Mouse (Mus musculus): Measurements from ENCODE around the gene Islr. TPM values are rescaled to one million over a fixed set of nuclear protein-coding genes. Genes with fewer than 3 reads are reported as not detected.

The Islr gene
- polyA plus RNA-seq, 1 experiment from 2014 or later: 216 TPM

DNA sequence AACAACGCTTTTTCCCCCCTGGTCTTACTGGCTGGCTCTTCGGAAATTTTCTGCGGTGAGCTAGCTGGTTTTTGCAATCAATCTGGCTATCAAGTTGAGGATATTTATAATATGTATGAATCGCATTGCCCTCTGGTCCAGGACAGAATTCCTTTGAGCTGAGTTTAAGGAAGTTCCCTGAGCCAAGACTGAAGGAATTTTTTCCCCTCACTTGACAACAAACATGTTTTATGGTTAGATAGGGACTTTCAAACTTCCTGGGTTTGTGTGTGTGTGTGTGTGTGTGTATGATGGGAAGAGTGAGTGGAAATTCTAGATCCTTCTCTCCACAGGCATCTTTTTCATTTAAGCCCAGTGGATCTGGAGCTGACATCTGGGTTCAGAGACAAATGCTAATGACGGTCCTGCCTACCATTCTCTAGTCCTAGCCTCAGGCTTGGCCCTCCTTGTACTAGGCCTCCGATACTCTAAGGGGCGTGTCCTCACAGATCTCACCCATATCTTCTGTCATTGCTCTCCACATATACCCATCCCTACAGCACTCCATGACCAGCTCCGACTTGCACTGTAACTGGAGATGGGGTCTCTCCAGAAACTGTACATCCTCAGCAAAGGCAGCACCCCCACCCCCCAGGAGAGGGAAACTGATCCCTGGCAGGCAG, 10.5 kb upstream of the Islr start:
- no peak overlapping the region for H3K4me2 ChIP-seq
- H3K36me3 ChIP-seq: peaks cover 2% of the 10 kb centered on the region; the same call in 1 of the 2 replicates
- peaks cover 12% of the 10 kb centered on the region; the same call in 1 of the 2 replicates for H3K4me1 ChIP-seq
- ATAC-seq (ENCODE audit: insufficient number of reproducible peaks, low FRiP score, low TSS enrichment, low read depth): no peak
- no peaks in the 10 kb centered on the region for H3K9me3 ChIP-seq
- H3K27ac ChIP-seq: no peak overlapping the region; the same call in 1 of the 2 replicates
- no peak overlapping the region for H3K4me3 ChIP-seq
- no peak overlapping the region for H3K9ac ChIP-seq
- H3K27me3 ChIP-seq: no peaks in the 10 kb centered on the region; the same call in 1 of the 2 replicates
- WGBS: 35% methylated on average over 8 of the region's 8 CpGs

DNA sequence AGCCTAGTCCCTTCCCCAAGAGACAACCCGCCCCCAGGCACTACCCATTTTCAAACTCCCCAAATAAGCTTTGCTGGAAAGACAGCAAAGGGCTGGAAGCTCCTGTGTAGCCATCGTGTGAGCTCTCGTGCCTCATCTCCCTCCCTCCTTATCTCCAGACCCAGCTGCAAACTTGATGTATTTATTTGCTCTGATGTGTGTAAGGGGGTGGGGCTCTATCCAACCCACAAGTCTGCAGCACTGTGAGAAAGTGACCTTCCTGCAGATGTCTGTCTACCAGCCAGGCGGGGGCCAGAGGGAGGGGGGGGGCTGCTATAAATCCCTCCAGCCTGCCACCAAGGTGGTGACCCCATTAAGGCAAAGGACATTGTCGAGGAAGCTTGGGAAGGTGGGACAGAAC, 9.8 kb upstream of the Islr start:
- H3K36me3 ChIP-seq: no peaks in the 10 kb centered on the region
- H3K4me2 ChIP-seq: no peak overlapping the region
- peaks cover 11% of the 10 kb centered on the region; the same call in 1 of the 2 replicates for H3K4me1 ChIP-seq
- H3K4me3 ChIP-seq: no peak overlapping the region
- no peaks in the 10 kb centered on the region for H3K9me3 ChIP-seq
- no peaks in the 10 kb centered on the region; the same call in 1 of the 2 replicates for H3K27me3 ChIP-seq
- no peak for ATAC-seq (ENCODE audit: insufficient number of reproducible peaks, low FRiP score, low TSS enrichment, low read depth)
- no peak overlapping the region for H3K27ac ChIP-seq
- 18% methylated on average over 5 of the region's 5 CpGs for WGBS
- H3K9ac ChIP-seq: no peak overlapping the region

DNA sequence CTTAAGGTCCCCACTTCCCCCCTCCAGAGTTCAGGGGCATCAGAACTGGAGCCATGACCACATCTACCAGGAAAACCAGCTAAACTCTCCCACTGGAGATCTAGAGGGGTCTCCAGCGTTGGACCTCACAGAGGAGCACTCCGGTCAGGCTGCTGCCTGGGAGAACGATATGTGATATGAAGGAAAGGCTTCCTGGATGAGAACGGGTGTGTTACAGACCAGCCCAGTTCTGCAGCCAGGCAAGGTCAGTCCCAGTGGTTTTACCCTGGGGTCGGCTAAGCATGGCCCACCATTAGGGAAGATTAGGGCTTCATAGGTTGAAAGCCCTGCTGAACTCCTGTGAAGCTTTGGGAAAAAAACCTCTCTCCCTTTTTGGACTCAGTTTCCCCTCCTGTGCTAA, 9.3 kb upstream of the Islr start:
- WGBS: 64% methylated on average over 5 of the region's 5 CpGs
- Histone ChIP-seq H3K36me3 (no peaks in the 10 kb centered on the region), H3K27me3 (no peaks in the 10 kb centered on the region; the same call in 1 of the 2 replicates), H3K9ac (no peak overlapping the region), H3K4me1 (peaks cover 11% of the 10 kb centered on the region; the same call in 1 of the 2 replicates), H3K27ac (no peak overlapping the region), H3K4me3 (no peak overlapping the region), H3K4me2 (no peak overlapping the region), H3K9me3 (no peaks in the 10 kb centered on the region)
- no peak for ATAC-seq (ENCODE audit: insufficient number of reproducible peaks, low FRiP score, low TSS enrichment, low read depth)

DNA sequence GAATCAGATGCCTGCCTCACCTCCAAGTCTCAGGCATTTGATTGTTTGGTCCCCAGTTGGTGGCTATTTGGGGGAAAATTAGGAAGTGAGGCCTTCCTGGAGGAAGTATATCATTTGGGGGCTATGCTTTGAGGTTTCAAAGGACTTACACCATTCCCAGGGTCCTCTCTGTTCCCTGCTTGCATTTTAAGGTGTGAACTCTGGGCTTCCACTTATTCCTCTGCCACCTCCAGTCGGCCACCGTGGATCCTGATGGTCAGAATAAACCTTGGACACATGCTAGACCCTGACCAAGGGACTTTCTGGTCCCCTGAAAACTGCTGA, 6.2 kb upstream of the Islr start:
- no peak overlapping the region for H3K27ac ChIP-seq

DNA sequence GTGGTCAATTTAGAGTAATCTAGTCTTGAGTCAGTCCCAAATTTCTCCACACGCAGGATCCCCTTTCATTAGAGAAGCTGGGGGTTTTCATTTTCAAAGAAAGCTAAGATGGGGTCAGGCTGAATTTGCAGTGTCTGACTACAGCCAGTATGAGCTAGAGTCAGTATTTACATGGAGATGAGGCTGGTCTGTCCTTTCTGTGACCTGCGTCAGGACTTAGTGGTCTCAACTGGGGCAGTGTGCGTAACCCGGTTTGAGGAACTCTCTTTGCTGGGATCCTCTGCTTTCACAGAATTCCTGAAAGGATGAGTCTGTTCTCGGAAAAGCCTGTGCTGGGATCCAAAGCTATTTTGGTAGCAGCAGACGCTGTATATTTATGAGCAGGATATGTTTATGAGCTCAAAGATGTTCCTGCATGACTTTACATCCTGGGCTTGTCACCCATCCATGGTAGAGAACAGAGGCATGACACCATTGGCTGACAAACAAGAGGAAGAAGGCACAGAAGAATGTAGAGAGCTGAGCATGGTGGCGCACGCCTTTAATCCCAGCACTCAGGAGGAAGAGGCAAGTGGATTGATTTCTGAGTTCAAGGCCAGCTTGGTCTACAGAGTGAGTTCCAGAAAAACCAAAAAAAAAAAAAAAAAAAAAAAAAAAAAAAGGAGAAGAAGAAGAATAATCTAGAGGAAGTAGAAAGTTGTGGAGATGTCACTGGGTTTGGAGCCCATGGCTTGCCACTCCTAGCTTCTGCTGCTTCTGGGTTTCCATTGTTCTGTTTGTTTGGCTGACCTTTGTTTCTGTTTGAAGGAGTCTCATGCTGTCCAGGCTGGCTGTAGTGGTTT, 5.6 kb upstream of the Islr start:
- no peaks in the 10 kb centered on the region for H3K36me3 ChIP-seq
- no peak for ATAC-seq (ENCODE audit: insufficient number of reproducible peaks, low FRiP score, low TSS enrichment, low read depth)
- no peaks in the 10 kb centered on the region for H3K9me3 ChIP-seq
- H3K4me1 ChIP-seq: peaks cover 7% of the 10 kb centered on the region; the same call in 1 of the 2 replicates
- WGBS: 71% methylated on average over 8 of the region's 8 CpGs
- H3K27me3 ChIP-seq: peaks cover 8% of the 10 kb centered on the region; the same call in 1 of the 2 replicates
- no peak overlapping the region for H3K9ac ChIP-seq
- no peak overlapping the region for H3K27ac ChIP-seq
- H3K4me2 ChIP-seq: no peak overlapping the region
- H3K4me3 ChIP-seq: no peak overlapping the region

More for the DNA sequence above, 6.2 kb upstream of the Islr start:
- Histone ChIP-seq H3K4me1 (peaks cover 11% of the 10 kb centered on the region; the same call in 1 of the 2 replicates), H3K4me3 (no peak overlapping the region), H3K36me3 (no peaks in the 10 kb centered on the region), H3K4me2 (no peak overlapping the region), H3K9me3 (no peaks in the 10 kb centered on the region), H3K27me3 (peaks cover 8% of the 10 kb centered on the region; the same call in 1 of the 2 replicates), H3K9ac (no peak overlapping the region)
- no peak for ATAC-seq (ENCODE audit: insufficient number of reproducible peaks, low FRiP score, low TSS enrichment, low read depth)
- 56% methylated on average over 2 of the region's 2 CpGs for whole genome bisulfite sequencing

- H3K4me1 ChIP-seq: peaks cover 27% of the 10 kb centered on the region
- H3K27me3 ChIP-seq: peaks cover 37% of the 10 kb centered on the region
- no peaks in the 10 kb centered on the region for H3K36me3 ChIP-seq
- no peak overlapping the region for H3K27ac ChIP-seq
- H3K9me3 ChIP-seq: no peaks in the 10 kb centered on the region
- H3K9ac ChIP-seq: no peak overlapping the region
- no peak overlapping the region for H3K4me2 ChIP-seq
- ATAC-seq (ENCODE audit: insufficient number of reproducible peaks, low FRiP score, low TSS enrichment, low read depth): no peak
- whole genome bisulfite sequencing: 77% methylated on average over 7 of the region's 7 CpGs
- no peak overlapping the region for H3K4me3 ChIP-seq
These were observed 1.9 kb upstream of the Islr start for GRCm38 (mm10) chr9:58206013-58206412.

GRCm38 (mm10) chr9:58204448-58205000, 418 bp upstream of the Islr start:
- peak overlapping the region; percentile 52 for H3K4me2 ChIP-seq
- H3K27me3 ChIP-seq: peaks cover 52% of the 10 kb centered on the region
- ATAC-seq (ENCODE audit: insufficient number of reproducible peaks, low FRiP score, low TSS enrichment, low read depth): 0 out of 2 replicates have a peak, but pooled peaks have one; percentile 41
- H3K4me1 ChIP-seq: peaks cover 35% of the 10 kb centered on the region
- H3K27ac ChIP-seq: no peak overlapping the region
- H3K36me3 ChIP-seq: no peaks in the 10 kb centered on the region
- WGBS: 4% methylated on average over 18 of the region's 18 CpGs
- peak overlapping the region; percentile 37 for H3K4me3 ChIP-seq
- no peaks in the 10 kb centered on the region for H3K9me3 ChIP-seq
- no peak overlapping the region for H3K9ac ChIP-seq

GRCm38 (mm10) chr9:58202676-58203453, 1.2 kb downstream of the Islr start:
- WGBS: 10% methylated on average over 14 of the region's 14 CpGs
- H3K36me3 ChIP-seq: no peaks in the 10 kb centered on the region
- ATAC-seq (ENCODE audit: insufficient number of reproducible peaks, low FRiP score, low TSS enrichment, low read depth): no peak
- H3K4me2 ChIP-seq: no peak overlapping the region; the same call in 1 of the 2 replicates
- H3K4me3 ChIP-seq: no peak overlapping the region
- no peaks in the 10 kb centered on the region for H3K9me3 ChIP-seq
- peaks cover 51% of the 10 kb centered on the region for H3K4me1 ChIP-seq
- no peak overlapping the region for H3K9ac ChIP-seq
- no peak overlapping the region for H3K27ac ChIP-seq
- peaks cover 69% of the 10 kb centered on the region for H3K27me3 ChIP-seq

DNA sequence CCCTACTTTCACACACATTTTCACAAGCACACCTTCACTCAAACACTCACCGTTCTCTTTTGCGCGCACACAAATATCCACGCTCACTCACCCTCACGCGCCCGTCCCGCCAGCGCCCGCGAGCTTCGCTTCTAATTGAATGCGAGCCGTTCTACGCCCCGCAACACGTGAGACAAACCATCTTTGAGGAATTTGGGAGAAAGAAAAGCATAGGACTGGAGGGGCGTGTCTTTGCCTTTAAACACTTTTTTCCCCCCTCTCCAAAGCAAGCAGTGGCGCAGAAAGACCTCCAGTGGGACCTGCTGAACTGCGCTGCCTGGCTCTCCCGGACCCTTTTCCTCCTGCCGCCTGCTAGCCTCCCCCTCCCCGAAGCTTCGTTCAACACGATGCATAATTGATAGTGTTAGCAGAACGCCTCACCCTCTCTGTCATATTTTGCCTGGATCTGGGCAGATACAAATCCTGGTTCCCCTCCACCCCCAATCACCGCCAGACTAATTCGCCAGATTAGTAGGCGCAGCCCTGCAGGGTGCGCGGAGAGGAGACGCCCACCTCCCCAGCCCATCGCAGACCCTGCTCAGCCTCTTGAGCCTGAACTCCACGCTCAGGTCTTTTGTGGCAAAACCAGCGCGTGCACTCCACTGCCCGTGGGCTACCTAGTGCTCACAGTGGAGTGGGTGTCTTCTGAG, 2.1 kb downstream of the Islr start:
- Histone ChIP-seq H3K9ac (no peak overlapping the region), H3K4me2 (peak overlapping the region; percentile 45)

DNA sequence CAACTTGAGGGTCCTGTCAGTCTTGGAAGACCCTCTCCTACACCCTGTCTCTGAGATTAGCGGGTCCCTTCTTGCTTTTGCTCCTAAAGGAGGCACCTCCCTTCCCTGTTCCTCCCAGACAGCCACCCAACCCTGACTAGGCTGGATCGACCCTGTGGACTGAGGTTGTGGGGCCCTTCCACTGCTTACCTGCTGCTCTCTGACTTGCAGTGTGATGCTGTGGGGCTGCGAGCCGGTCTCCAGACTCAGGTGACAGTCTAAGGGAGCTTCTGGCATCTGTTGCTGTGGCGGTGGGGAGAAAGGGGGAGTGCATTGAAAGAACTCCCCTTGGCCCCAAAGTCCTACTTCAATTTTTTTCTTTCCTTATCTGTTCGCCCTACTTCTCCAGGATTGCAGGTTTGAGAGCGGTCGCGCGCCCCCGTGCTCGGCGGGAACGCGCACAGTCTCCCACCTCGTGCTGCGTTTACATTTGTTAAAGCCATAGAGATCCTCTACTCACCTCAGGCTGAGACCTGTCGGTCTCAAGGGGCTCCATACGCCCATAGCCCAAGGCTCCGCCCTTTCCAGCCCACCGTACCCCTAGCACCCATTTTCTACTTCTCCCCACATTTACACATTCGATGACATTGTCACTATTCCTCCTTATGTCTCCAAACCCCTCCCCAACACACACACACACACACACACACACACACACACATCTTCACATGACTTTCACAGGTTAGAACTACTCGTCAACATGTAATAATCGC, 2.8 kb downstream of the Islr start:
- Histone ChIP-seq H3K4me2 (peak overlapping the region; percentile 45), H3K27ac (no peak overlapping the region), H3K36me3 (no peaks in the 10 kb centered on the region), H3K9ac (no peak overlapping the region), H3K27me3 (peaks cover 81% of the 10 kb centered on the region), H3K4me3 (peak overlapping the region; percentile 23), H3K9me3 (no peaks in the 10 kb centered on the region), H3K4me1 (peaks cover 67% of the 10 kb centered on the region)
- ATAC-seq (ENCODE audit: insufficient number of reproducible peaks, low FRiP score, low TSS enrichment, low read depth): no peak
- WGBS: 2% methylated on average over 24 of the region's 24 CpGs

More for the DNA sequence above, 2.1 kb downstream of the Islr start:
- Histone ChIP-seq H3K4me3 (peak overlapping the region; percentile 23), H3K9me3 (no peaks in the 10 kb centered on the region), H3K4me1 (peaks cover 60% of the 10 kb centered on the region), H3K36me3 (no peaks in the 10 kb centered on the region), H3K27ac (no peak overlapping the region), H3K27me3 (peaks cover 77% of the 10 kb centered on the region)
- ATAC-seq (ENCODE audit: insufficient number of reproducible peaks, low FRiP score, low TSS enrichment, low read depth): no peak
- WGBS: under 1% methylated on average over 37 of the region's 37 CpGs

Measured in limb, embryonic 15.5 days (tissue).